Mouse (Mus musculus): ENCODE results near the gene Vmn1r39. TPM values are rescaled to one million over a fixed set of nuclear protein-coding genes. Genes with fewer than 3 reads are reported as not detected.
"Not testable (repeated sequence)": the region's sequence is repeated elsewhere in the genome, so short reads cannot be mapped to it uniquely, and the experiment has no call there.

The Vmn1r39 gene
- total RNA-seq (2021), result not detected
- long read RNA-seq, experiment 1, result 0 reads
- long read RNA-seq, experiment 2, result 0 reads

DNA sequence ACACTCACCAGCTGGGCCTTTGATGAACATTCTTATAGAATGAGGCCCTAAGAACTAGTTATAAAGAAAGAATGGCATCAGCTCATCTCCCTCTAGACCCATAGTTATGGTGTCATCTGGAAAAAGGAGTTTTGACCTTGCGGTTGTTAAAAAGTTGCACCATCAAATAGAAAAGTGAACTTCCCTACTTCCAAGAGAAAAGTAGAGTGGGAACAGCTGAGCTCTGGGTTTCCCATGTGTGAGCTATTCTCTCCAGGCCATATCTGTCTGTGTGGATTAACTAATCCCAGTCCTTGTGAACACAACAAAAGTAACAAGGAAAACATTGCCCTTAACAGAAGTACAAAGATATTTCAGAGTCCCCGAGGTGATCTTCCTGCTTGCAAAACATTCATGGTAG, at the start of gene Vmn1r39:
Gene Vmn1r39, minus strand, starts transcription at position 101 of the 400 bp plus-strand sequence.
- intact Hi-C loops (cut with DNase I), result no loop called here
- DNase-seq (ENCODE audit: low spot score in 2 of 2), result no peak

DNA sequence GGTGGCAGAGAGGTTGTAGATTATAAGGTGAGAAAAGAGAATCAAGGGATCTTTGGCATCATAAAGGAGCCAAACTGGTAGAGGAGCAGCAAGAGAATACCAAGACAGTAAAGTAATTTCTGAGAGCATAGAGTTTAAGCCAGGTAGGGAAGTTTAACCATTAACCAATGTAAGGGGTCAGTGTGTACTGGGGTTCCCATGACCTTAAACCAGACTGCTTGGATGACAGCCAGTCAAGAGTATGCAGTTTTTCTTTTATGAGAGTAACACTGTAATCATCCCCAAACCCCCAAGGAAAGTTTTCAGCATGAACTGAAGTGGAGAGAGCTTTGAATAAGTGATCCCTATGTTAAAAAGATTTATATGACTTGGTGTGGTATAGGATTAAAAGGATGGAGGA, 49.0 kb upstream of the Vmn1r39 start:
- intact Hi-C loops (cut with DNase I), result no loop called here
- no peak for DNase-seq (ENCODE audit: low spot score in 2 of 2)

DNA sequence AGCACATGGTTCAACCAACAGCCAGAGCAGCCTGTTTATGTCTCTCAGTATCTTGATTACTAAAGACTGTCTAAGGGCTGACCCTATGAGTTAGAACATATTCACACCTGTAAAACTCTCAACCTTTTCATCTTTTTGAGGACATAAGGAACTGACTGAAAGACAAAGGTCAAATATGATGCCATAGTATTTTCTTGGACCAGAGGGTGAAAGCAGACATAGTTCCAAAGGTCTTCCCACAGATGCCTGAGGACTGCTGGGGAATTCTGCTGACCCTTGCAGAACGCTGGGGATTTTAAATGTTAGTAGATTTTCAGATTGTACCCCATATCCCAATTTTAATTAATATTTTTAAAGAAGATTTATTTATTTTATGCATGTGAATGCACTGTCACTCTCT, 47.9 kb upstream of the Vmn1r39 start:
- intact Hi-C loops (cut with DNase I), result no loop called here
- no peak for DNase-seq (ENCODE audit: low spot score in 2 of 2)

DNA sequence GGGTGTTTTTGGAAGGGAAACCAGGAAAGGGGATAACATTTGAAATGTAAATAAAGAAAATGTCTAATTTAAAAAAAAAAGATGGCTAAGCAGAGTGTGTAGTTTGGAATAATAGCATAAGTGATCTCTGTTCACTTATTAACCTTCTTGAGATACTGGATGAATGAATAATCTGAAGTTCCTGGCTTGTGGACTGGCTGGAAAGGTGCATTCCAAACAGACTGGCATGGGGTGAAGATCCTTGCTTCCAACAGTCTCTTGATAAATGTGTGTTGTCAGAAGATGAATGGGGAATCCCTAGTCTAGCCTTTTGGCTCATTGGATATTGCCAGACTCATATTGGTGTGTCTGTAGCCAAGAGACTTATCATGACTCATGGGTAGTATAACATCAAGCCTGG, 45.8 kb upstream of the Vmn1r39 start:
- intact Hi-C loops (cut with DNase I), result no loop called here
- DNase-seq (ENCODE audit: low spot score in 2 of 2), result no peak

DNA sequence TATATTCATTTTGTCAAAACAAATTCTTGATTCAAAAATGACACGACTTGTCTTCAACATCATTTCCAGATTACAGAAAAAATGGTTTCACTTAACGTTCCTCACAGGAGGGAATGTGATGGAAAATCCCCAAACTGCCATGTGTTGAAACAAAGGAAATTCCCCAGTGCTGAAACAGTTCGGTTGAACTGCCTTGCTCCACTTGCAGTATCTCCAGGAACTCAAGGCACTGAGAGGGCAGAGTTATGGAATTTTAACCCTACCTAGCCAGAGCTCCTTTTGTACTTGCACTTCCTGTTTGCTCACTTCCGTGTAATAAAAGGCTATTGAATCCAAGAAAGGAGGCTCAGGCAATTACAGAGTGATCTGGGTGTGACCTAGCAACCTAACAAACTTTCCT, 38.5 kb upstream of the Vmn1r39 start:
- no peak for DNase-seq (ENCODE audit: low spot score in 2 of 2)
- intact Hi-C loops (cut with DNase I), result no loop called here

DNA sequence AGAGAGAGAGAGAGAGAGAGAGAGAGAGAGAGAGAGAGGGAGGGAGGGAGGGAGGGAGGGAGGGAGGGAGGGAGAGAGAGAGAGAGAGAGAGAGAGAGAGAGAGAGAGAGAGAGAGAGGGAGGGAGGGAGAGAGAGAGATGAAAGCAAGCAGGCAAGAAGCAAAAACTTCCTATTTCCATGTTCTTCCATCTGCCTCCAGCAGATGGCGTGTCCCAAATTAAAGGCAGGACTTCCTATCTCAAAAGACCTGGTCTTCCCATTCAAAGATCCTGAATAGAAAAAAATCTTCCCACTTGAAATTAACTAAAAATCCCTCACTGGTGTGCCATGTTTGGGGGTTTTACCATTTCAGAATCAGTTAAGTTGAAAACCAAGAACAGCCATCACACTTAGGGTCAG, 30.2 kb upstream of the Vmn1r39 start:
- intact Hi-C loops (cut with DNase I), result loop anchor here (2.0 to 5.0 kb wide), 2 partner anchors 112 to 316 kb away; no protein-coding TSS in a partner anchor
- peak; percentile 15 to 68 for DNase-seq (ENCODE audit: low spot score in 2 of 2)

DNA sequence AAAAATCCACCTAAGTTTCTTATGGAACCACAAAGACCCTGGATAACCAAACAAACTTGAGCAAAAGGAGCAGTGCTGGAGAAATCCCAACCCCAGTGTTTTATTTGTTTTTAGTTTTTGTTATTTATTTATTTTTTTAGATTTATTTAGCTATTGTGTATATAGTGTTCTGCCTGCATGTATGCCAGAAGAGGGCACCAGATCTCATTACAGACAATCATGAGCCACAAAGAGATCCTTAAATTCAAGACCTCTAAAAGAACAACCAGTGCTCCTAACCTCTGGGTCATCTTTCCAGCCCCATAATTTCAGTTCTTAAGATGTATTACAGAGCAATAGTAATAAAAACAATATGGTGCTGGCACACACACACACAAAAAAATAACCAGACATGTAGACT, 26.5 kb upstream of the Vmn1r39 start:
- no peak for DNase-seq (ENCODE audit: low spot score in 2 of 2)

DNA sequence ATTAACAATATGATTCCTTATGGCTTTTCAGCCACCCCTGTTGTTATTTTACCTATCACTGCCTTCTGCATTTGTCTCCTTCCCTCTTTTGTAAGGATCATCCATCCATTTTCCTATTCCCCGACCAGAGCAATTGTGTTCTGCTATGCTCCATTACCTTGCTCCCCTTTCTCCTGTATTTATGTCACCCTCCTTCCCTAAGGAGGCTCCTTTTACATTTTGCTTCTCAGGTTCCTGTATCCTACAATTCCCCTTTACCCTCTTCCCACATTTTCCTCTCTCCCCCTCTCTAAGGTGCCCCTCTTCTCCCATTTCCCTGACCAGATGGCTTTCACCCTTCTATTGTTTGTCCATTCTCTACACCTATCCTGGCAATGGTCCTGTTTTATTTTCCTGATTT, 4.1 kb downstream of the Vmn1r39 start:
- DNase-seq (ENCODE audit: low spot score in 2 of 2), result no peak
- intact Hi-C loops (cut with DNase I), result no loop called here

More for the DNA sequence above, 26.5 kb upstream of the Vmn1r39 start:
- intact Hi-C loops (cut with DNase I), result no loop called here

DNA sequence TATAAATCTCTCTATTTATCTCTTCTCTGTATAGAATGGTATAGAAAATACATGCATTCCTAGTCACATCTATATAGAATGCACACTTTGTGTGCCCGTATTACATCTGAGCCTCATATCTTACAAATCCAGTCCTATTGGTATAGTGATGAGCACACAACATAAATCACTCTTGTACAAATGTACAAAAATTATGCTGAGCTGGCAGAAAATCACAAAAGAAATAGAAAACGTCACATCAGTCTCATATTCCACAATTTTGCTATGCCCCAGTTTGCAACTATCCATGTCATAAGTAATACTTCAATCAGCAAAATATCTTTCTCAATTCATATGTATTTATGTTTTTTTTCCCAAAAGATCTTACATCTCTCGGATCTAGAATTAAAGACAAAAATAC, 4.7 kb downstream of the Vmn1r39 start:
- intact Hi-C loops (cut with DNase I), result no loop called here
- no peak for DNase-seq (ENCODE audit: low spot score in 2 of 2)

DNA sequence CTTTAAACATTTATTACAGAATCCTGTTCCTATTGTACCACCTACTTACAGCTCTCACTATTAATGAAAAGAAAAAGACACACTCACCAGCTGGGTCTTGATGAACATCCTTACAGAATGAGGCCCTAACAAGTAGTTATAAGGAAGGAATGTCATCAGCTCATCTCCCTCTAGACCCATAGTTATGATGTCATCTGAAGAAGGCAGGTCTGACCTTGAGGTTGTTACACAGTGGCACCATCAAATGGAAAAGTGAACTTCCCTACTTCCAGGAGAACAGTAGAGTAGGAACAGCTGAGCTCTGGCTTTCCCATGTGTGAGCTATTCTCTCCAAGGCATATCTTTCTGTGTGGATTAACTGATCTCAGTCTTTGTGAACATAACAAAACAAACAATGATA, 27.9 kb downstream of the Vmn1r39 start, which contains the start of gene Vmn1r38:
Gene Vmn1r38, minus strand, starts transcription at position 101 of the 400 bp plus-strand sequence.
- intact Hi-C loops (cut with DNase I); DNase-seq (ENCODE audit: low spot score in 2 of 2): not testable (repeated sequence)

Other genes starting within 250 kb of the Vmn1r39 start
- not detected for gene Vmn1r33, start 192.3 kb downstream of the Vmn1r39 start, total RNA-seq (2021)
- not detected for gene Vmn1r34, start 166.7 kb downstream of the Vmn1r39 start, total RNA-seq (2021)
- not detected for gene Vmn1r35, start 124.7 kb downstream of the Vmn1r39 start, total RNA-seq (2021)
- not detected for gene Vmn1r36, start 91.4 kb downstream of the Vmn1r39 start, total RNA-seq (2021)
- gene Vmn1r37, start 81.2 kb downstream of the Vmn1r39 start, total RNA-seq (2021), result not detected
- not detected for gene Vmn1r38, start 28.0 kb downstream of the Vmn1r39 start, total RNA-seq (2021)
- 10 to 100 TPM; 76.0 to 84.7 TPM for gene Gng12, start 85.8 kb upstream of the Vmn1r39 start, total RNA-seq (2021)
- gene Gadd45a, start 226.8 kb upstream of the Vmn1r39 start, total RNA-seq (2021), result 10 to 100 TPM in 1 of 2 experiments, 1 to 10 TPM in 1; 6.6 to 10.3 TPM